Mouse (Mus musculus) intestine, embryonic 14.5 days (tissue): ENCODE data around the gene Mitf. TPM values are rescaled to one million over a fixed set of nuclear protein-coding genes. Genes with fewer than 3 reads are reported as not detected.

Experiments
- ATAC-seq: fragments of 200-750 bp; cut with Nextera tagmentation; replicated peaks from 2 replicates; pipeline ENCODE4 v1.8.0; 2017; ENCODE audit warnings: low read depth, moderate number of reproducible peaks, moderate TSS enrichment, moderate library complexity; ENCODE audit not compliant: low FRiP score, low TSS enrichment
- DNase-seq: peaks from one replicate; pipeline ENCODE4 v3.0.0-alpha.2; 2018; ENCODE audit warnings: low spot score
- H3K27ac ChIP-seq: fragments of 300-500 bp; sonication (generic); 2 replicates; pipeline ENCODE4 v1.5.1; 2014; ENCODE audit warnings: low read depth, mild to moderate bottlenecking, control low read depth
- H3K27me3 ChIP-seq: fragments of 300-500 bp; sonication (generic); replicated peaks from 2 replicates; pipeline ENCODE4 v1.6.1; 2014; ENCODE audit warnings: low read length, control low read depth; ENCODE audit not compliant: control insufficient read depth, insufficient read depth
- H3K36me3 ChIP-seq: fragments of 300-500 bp; sonication (generic); 2 replicates; pipeline ENCODE4 v1.6.1; 2014; ENCODE audit warnings: low read length, control low read depth; ENCODE audit not compliant: control insufficient read depth, insufficient read depth
- H3K4me1 ChIP-seq: fragments of 300-500 bp; sonication (generic); replicated peaks from 2 replicates; pipeline ENCODE4 v1.6.1; 2014; ENCODE audit warnings: low read length, control low read depth, mixed read lengths; ENCODE audit not compliant: control insufficient read depth, insufficient read depth
- H3K4me2 ChIP-seq: fragments of 300-500 bp; sonication (generic); 2 replicates; pipeline ENCODE4 v1.6.1; 2014; ENCODE audit warnings: low read length
- H3K4me3 ChIP-seq: fragments of 300-500 bp; sonication (generic); 2 replicates; pipeline ENCODE4 v1.5.1; 2014; ENCODE audit warnings: low read depth, low read length, control low read depth, mixed read lengths
- H3K9ac ChIP-seq: fragments of 300-500 bp; sonication (generic); 2 replicates; pipeline ENCODE4 v1.6.1; 2014; ENCODE audit warnings: mild to moderate bottlenecking, low read length
- H3K9me3 ChIP-seq: fragments of 300-500 bp; sonication (generic); 2 replicates; pipeline ENCODE4 v1.6.1; 2016; ENCODE audit warnings: low read length, control low read depth; ENCODE audit not compliant: control insufficient read depth
- WGBS: fragments of 180-500 bp; shearing (Covaris S2); extraction: QIAGEN DNeasy Blood & Tissue Kit; methylation state at CpG from one replicate; pipeline ENCODE4 v1.1.7; 2014; 5-methylcytosine and 5-hydroxymethylcytosine counted together
- polyA plus RNA-seq: library from polyadenylated mRNA; unstranded; fragments of >200 nt; fragmentation: Nextera tagmentation; extraction: Ambion mirVana; gene quantifications from 2 replicates; pipeline ENCODE4 v1.2.1, GENCODE M21; 2014

Mitf gene
- polyA plus RNA-seq, 1 experiment from 2014 or later, result 1.3 TPM

GRCm38 (mm10) chr6:97919287-97919686 lies 112.4 kb downstream of the Mitf start:
- no peak overlapping the region for H3K4me3 ChIP-seq
- ATAC-seq (no peak), DNase-seq (no peak)
- H3K9ac ChIP-seq, result no peak overlapping the region
- WGBS, result 49% methylated on average over 8 of the region's 8 CpGs
- no peaks in the 10 kb centered on the region for H3K27me3 ChIP-seq
- no peak overlapping the region for H3K4me2 ChIP-seq
- no peak overlapping the region for H3K27ac ChIP-seq
- no peaks in the 10 kb centered on the region for H3K9me3 ChIP-seq
- H3K4me1 ChIP-seq, result peaks cover 6% of the 10 kb centered on the region
- H3K36me3 ChIP-seq, result no peaks in the 10 kb centered on the region

GRCm38 (mm10) chr6:97921591-97921990 lies 114.7 kb downstream of the Mitf start:
- Histone ChIP-seq H3K9ac (no peak overlapping the region), H3K4me2 (no peak overlapping the region), H3K9me3 (no peaks in the 10 kb centered on the region), H3K36me3 (no peaks in the 10 kb centered on the region), H3K4me1 (peaks cover 6% of the 10 kb centered on the region), H3K4me3 (no peak overlapping the region), H3K27ac (no peak overlapping the region), H3K27me3 (no peaks in the 10 kb centered on the region)
- 76% methylated on average over 6 of the region's 6 CpGs for WGBS
- DNase-seq (no peak), ATAC-seq (no peak)

GRCm38 (mm10) chr6:97924221-97924620 lies 117.4 kb downstream of the Mitf start:
- Histone ChIP-seq H3K4me2 (no peak overlapping the region), H3K27me3 (no peaks in the 10 kb centered on the region), H3K36me3 (no peaks in the 10 kb centered on the region), H3K4me3 (no peak overlapping the region), H3K9ac (no peak overlapping the region), H3K9me3 (no peaks in the 10 kb centered on the region), H3K4me1 (peaks cover 4% of the 10 kb centered on the region), H3K27ac (no peak overlapping the region)
- WGBS, result 87% methylated on average over 3 of the region's 3 CpGs
- no peak for DNase-seq
- no peak for ATAC-seq

- ATAC-seq (no peak), DNase-seq (no peak)
- Histone ChIP-seq H3K4me3 (no peak overlapping the region), H3K27me3 (no peaks in the 10 kb centered on the region), H3K9me3 (no peaks in the 10 kb centered on the region), H3K27ac (no peak overlapping the region), H3K9ac (no peak overlapping the region), H3K4me1 (no peaks in the 10 kb centered on the region), H3K36me3 (no peaks in the 10 kb centered on the region), H3K4me2 (no peak overlapping the region)
- WGBS, result 44% methylated on average over 3 of the region's 3 CpGs
These were observed 122.2 kb downstream of the Mitf start for GRCm38 (mm10) chr6:97929051-97929450.

GRCm38 (mm10) chr6:97929466-97929865 lies 122.6 kb downstream of the Mitf start:
- no peaks in the 10 kb centered on the region for H3K4me1 ChIP-seq
- no peaks in the 10 kb centered on the region for H3K27me3 ChIP-seq
- ATAC-seq (no peak), DNase-seq (no peak)
- no peak overlapping the region for H3K9ac ChIP-seq
- no peak overlapping the region for H3K4me3 ChIP-seq
- no peaks in the 10 kb centered on the region for H3K9me3 ChIP-seq
- no peak overlapping the region for H3K4me2 ChIP-seq
- WGBS, result 51% methylated on average over 7 of the region's 7 CpGs
- no peak overlapping the region for H3K27ac ChIP-seq
- H3K36me3 ChIP-seq, result no peaks in the 10 kb centered on the region

- DNase-seq (no peak), ATAC-seq (no peak)
- Histone ChIP-seq H3K36me3 (no peaks in the 10 kb centered on the region), H3K27me3 (no peaks in the 10 kb centered on the region), H3K4me1 (no peaks in the 10 kb centered on the region), H3K27ac (no peak overlapping the region), H3K4me2 (no peak overlapping the region), H3K4me3 (no peak overlapping the region), H3K9me3 (no peaks in the 10 kb centered on the region), H3K9ac (no peak overlapping the region)
- WGBS, result 83% methylated on average over 5 of the region's 5 CpGs
These were observed 130.3 kb downstream of the Mitf start for GRCm38 (mm10) chr6:97937139-97937538.

- H3K36me3 ChIP-seq, result no peaks in the 10 kb centered on the region
- no peaks in the 10 kb centered on the region for H3K27me3 ChIP-seq
- no peaks in the 10 kb centered on the region for H3K9me3 ChIP-seq
- no peak overlapping the region for H3K9ac ChIP-seq
- 69% methylated on average over 11 of the region's 11 CpGs for WGBS
- ATAC-seq (no peak), DNase-seq (no peak)
- no peak overlapping the region for H3K27ac ChIP-seq
- no peak overlapping the region for H3K4me2 ChIP-seq
- no peak overlapping the region for H3K4me3 ChIP-seq
- no peaks in the 10 kb centered on the region for H3K4me1 ChIP-seq
These were observed 131.2 kb downstream of the Mitf start for GRCm38 (mm10) chr6:97937897-97938614.

GRCm38 (mm10) chr6:97940916-97941315 lies 134.1 kb downstream of the Mitf start:
- ATAC-seq, result no peak
- Histone ChIP-seq H3K27me3 (no peaks in the 10 kb centered on the region), H3K4me3 (no peak overlapping the region), H3K9me3 (no peaks in the 10 kb centered on the region), H3K4me2 (no peak overlapping the region), H3K4me1 (no peaks in the 10 kb centered on the region), H3K27ac (no peak overlapping the region), H3K9ac (no peak overlapping the region), H3K36me3 (no peaks in the 10 kb centered on the region)
- 72% methylated on average over 12 of the region's 12 CpGs for WGBS
- DNase-seq, result no peak
